13 mouse cellular contexts compared by ENCODE assay signal in genomic region chr5:75544472-75545264, GRCm38 (mm10). TPM values are rescaled to one million over a fixed set of nuclear protein-coding genes. Genes with fewer than 3 reads are reported as not detected.
DNase-seq lines count a peak whose midpoint lies in the region; ATAC-seq lines count a peak whose summit lies in the region.
"Had no signal": no experiment of that assay in that cellular context is flagged by ENCODE, and none has a peak within 500 bp of the region (broad histone marks: within the 10 kb centered on the region; RNA-seq: fewer than 3 reads in every experiment).

No protein-coding gene starts in this region.

- 78% methylated on average over 14 of the region's 14 CpGs for WGBS in hindbrain, embryonic 16.5 days

- 0 out of 2 replicates have a peak, but pooled peaks cover under 1% of the 10 kb centered on the region for H3K9me3 ChIP-seq in hindbrain, embryonic 16.5 days (ENCODE audit: control insufficient read depth, low read length)
- H3K9me3 ChIP-seq: forebrain, embryonic 12.5 days; neural tube, embryonic 13.5 days had no signal

- no peak overlapping the region for H3K4me2 ChIP-seq in hindbrain, embryonic 16.5 days (ENCODE audit: low read length)
- H3K4me2 ChIP-seq: forebrain, embryonic 12.5 days; neural tube, embryonic 13.5 days had no signal

- no peak overlapping the region for H3K4me3 ChIP-seq in hindbrain, embryonic 16.5 days (ENCODE audit: low read length)
- H3K4me3 ChIP-seq: forebrain, embryonic 12.5 days; neural tube, embryonic 13.5 days had no signal

- DNase-seq in kidney, adult 9 months = peak; percentile 8
- DNase-seq in kidney, adult 11 months = no peak
- DNase-seq in NIH3T3 (ENCODE audit: low read depth) = peak; percentile 4
- DNase-seq in kidney, postnatal 10 days = peak; percentile 47
- DNase-seq in lung, postnatal 14 days = peak; percentile 44
- no peak for DNase-seq in cerebellum, postnatal 10 days
- DNase-seq in thymus, adult 18-20 months = no peak
- DNase-seq: cerebellum, adult 11 months; heart, postnatal 36 days; right cerebral cortex, postnatal 4 days had no signal

- no peak overlapping the region for H3K27ac ChIP-seq in hindbrain, embryonic 16.5 days (ENCODE audit: low read depth, low read length)
- H3K27ac ChIP-seq: forebrain, embryonic 12.5 days; neural tube, embryonic 13.5 days had no signal

- no peak for ATAC-seq in hindbrain, embryonic 16.5 days

- H3K27me3 ChIP-seq in hindbrain, embryonic 16.5 days (replicated peaks; ENCODE audit: control insufficient read depth, insufficient read depth, low read length) = no peaks in the 10 kb centered on the region
- H3K27me3 ChIP-seq: forebrain, embryonic 12.5 days; neural tube, embryonic 13.5 days had no signal

- H3K4me1 ChIP-seq in hindbrain, embryonic 16.5 days (ENCODE audit: control insufficient read depth, insufficient read depth, low read depth, low read length) = no peaks in the 10 kb centered on the region
- H3K4me1 ChIP-seq: forebrain, embryonic 12.5 days; neural tube, embryonic 13.5 days had no signal

- H3K36me3 ChIP-seq in hindbrain, embryonic 16.5 days (ENCODE audit: control insufficient read depth, insufficient read depth, low read length) = no peaks in the 10 kb centered on the region
- H3K36me3 ChIP-seq: forebrain, embryonic 12.5 days; neural tube, embryonic 13.5 days had no signal

- no peak overlapping the region for H3K9ac ChIP-seq in hindbrain, embryonic 16.5 days (ENCODE audit: low read depth, low read length)
- H3K9ac ChIP-seq: forebrain, embryonic 12.5 days; neural tube, embryonic 13.5 days had no signal

RNA-seq across cellular contexts. Expression of gene Kit, which starts 30.0 kb away (rescaled TPM):
- 52.2 and 60.5 TPM in 2 replicates for polyA plus RNA-seq in hindbrain, embryonic 16.5 days (2015; fragmentation: Nextera tagmentation; extraction: Ambion mirVana)

Comparison
In these comparisons a context has a peak if more than half of its experiments do, and no peak if none do; other contexts are left out.
1. DNase-seq: peak in kidney, adult 9 months (single experiment), NIH3T3 (single experiment), kidney, postnatal 10 days (single experiment) and lung, postnatal 14 days (single experiment); none in kidney, adult 11 months (single experiment), cerebellum, postnatal 10 days (0 of 2) and thymus, adult 18-20 months (0 of 2).